Mouse (Mus musculus) forebrain, embryonic 16.5 days (tissue): ENCODE data around the gene Hoxb9. TPM values are rescaled to one million over a fixed set of nuclear protein-coding genes. Genes with fewer than 3 reads are reported as not detected.
A peak's percentile ranks its signal among the peaks of the same experiment; 100 is the strongest.

Source experiments
- ATAC-seq: fragments of 200-750 bp; cut with Nextera tagmentation; 2 replicates; pipeline ENCODE4 v1.8.0; 2017; ENCODE audit warnings: mild to moderate bottlenecking, moderate library complexity
- H3K27ac ChIP-seq: fragments of 300-500 bp; sonication (generic); 2 replicates; pipeline ENCODE4 v1.5.1; 2014; ENCODE audit warnings: low read length, control low read depth
- H3K27me3 ChIP-seq: fragments of 300-500 bp; sonication (generic); replicated peaks from 2 replicates; pipeline ENCODE4 v1.6.1; 2014; ENCODE audit warnings: low read length; ENCODE audit not compliant: control insufficient read depth, insufficient read depth
- H3K36me3 ChIP-seq: fragments of 300-500 bp; sonication (generic); 2 replicates; pipeline ENCODE4 v1.6.1; 2014; ENCODE audit not compliant: control insufficient read depth, insufficient read depth
- H3K4me1 ChIP-seq: fragments of 300-500 bp; sonication (generic); replicated peaks from 2 replicates; pipeline ENCODE4 v1.6.1; 2014; ENCODE audit warnings: low read length; ENCODE audit not compliant: control insufficient read depth, insufficient read depth
- H3K4me2 ChIP-seq: fragments of 300-500 bp; sonication (generic); 2 replicates; pipeline ENCODE4 v1.6.1; 2014; ENCODE audit warnings: mild to moderate bottlenecking, low read length, control low read depth
- H3K4me3 ChIP-seq: fragments of 300-500 bp; sonication (generic); replicated peaks from 2 replicates; pipeline ENCODE4 v1.5.1; 2014; ENCODE audit warnings: mild to moderate bottlenecking, low read length, control low read depth
- H3K9ac ChIP-seq: fragments of 300-500 bp; sonication (generic); replicated peaks from 2 replicates; pipeline ENCODE4 v1.6.1; 2014; ENCODE audit warnings: low read depth, low read length, control low read depth
- H3K9me3 ChIP-seq: fragments of 300-500 bp; sonication (generic); 2 replicates; pipeline ENCODE4 v1.6.1; 2016; ENCODE audit warnings: low read length; ENCODE audit not compliant: control insufficient read depth
- WGBS: fragments of 180-500 bp; shearing (Covaris S2); extraction: QIAGEN DNeasy Blood & Tissue Kit; methylation state at CpG from one replicate; pipeline ENCODE4 v1.1.7; 2014; 5-methylcytosine and 5-hydroxymethylcytosine counted together
- polyA plus RNA-seq: library from polyadenylated mRNA; unstranded; fragments of >200 nt; fragmentation: Nextera tagmentation; extraction: Ambion mirVana; gene quantifications from 2 replicates; pipeline ENCODE4 v1.2.1, GENCODE M21; 2015

Gene Hoxb9
- polyA plus RNA-seq, result not detected in 2 replicates

GRCm38 (mm10) chr11:96270996-96271540 is at the start of gene Hoxb9:
Gene Hoxb9 (plus strand): TSS chr11:96271457.
- WGBS, result under 1% methylated on average over 40 of the region's 40 CpGs
- no peak for ATAC-seq
- Histone ChIP-seq H3K4me1 (peaks cover 4% of the 10 kb centered on the region), H3K27me3 (peaks cover 96% of the 10 kb centered on the region), H3K4me2 (no peak within 1 kb of the TSS), H3K9me3 (no peaks in the 10 kb centered on the region), H3K9ac (no peak within 1 kb of the TSS), H3K36me3 (no peaks in the 10 kb centered on the region), H3K27ac (no peak within 1 kb of the TSS), H3K4me3 (0 out of 2 replicates have a peak within 1 kb of the TSS, but pooled peaks have one; percentile 13)

- 46% methylated on average over 2 of the region's 2 CpGs for WGBS
- Histone ChIP-seq H3K4me2 (no peak overlapping the region), H3K4me3 (no peak overlapping the region), H3K27me3 (0 out of 2 replicates have a peak, but pooled peaks cover 6% of the 10 kb centered on the region), H3K27ac (no peak overlapping the region), H3K4me1 (no peaks in the 10 kb centered on the region), H3K36me3 (no peaks in the 10 kb centered on the region), H3K9me3 (no peaks in the 10 kb centered on the region), H3K9ac (no peak overlapping the region)
- no peak for ATAC-seq
Observed at GRCm38 (mm10) chr11:96223813-96224212, 47.4 kb upstream of the Hoxb9 start.

- Histone ChIP-seq H3K36me3 (no peaks in the 10 kb centered on the region), H3K4me2 (no peak overlapping the region), H3K9ac (no peak overlapping the region), H3K27ac (no peak overlapping the region), H3K9me3 (no peaks in the 10 kb centered on the region), H3K27me3 (0 out of 2 replicates have a peak, but pooled peaks cover 4% of the 10 kb centered on the region), H3K4me3 (no peak overlapping the region), H3K4me1 (no peaks in the 10 kb centered on the region)
- WGBS, result 81% methylated on average over 9 of the region's 9 CpGs
- no peak for ATAC-seq
Observed at GRCm38 (mm10) chr11:96227676-96228075, 43.6 kb upstream of the Hoxb9 start.

GRCm38 (mm10) chr11:96234906-96235305 is 36.4 kb upstream of the Hoxb9 start:
- peaks cover 26% of the 10 kb centered on the region for H3K27me3 ChIP-seq

GRCm38 (mm10) chr11:96240211-96240610 is 31.0 kb upstream of the Hoxb9 start:
- Histone ChIP-seq H3K27me3 (peaks cover 25% of the 10 kb centered on the region), H3K36me3 (no peaks in the 10 kb centered on the region), H3K4me3 (no peak overlapping the region), H3K4me1 (no peaks in the 10 kb centered on the region), H3K9me3 (no peaks in the 10 kb centered on the region), H3K27ac (no peak overlapping the region), H3K9ac (no peak overlapping the region), H3K4me2 (no peak overlapping the region)
- no peak for ATAC-seq
- whole genome bisulfite sequencing, result 2% methylated on average over 7 of the region's 7 CpGs

More at GRCm38 (mm10) chr11:96234906-96235305, 36.4 kb upstream of the Hoxb9 start:
- 5% methylated on average over 12 of the region's 12 CpGs for WGBS
- ATAC-seq, result no peak
- Histone ChIP-seq H3K9me3 (no peaks in the 10 kb centered on the region), H3K36me3 (no peaks in the 10 kb centered on the region), H3K4me3 (no peak overlapping the region), H3K9ac (no peak overlapping the region), H3K4me1 (no peaks in the 10 kb centered on the region), H3K4me2 (no peak overlapping the region), H3K27ac (no peak overlapping the region)

- H3K4me2 ChIP-seq, result no peak overlapping the region
- no peak for ATAC-seq
- H3K4me3 ChIP-seq, result no peak overlapping the region
- H3K27me3 ChIP-seq, result peaks cover 81% of the 10 kb centered on the region
- H3K9ac ChIP-seq, result no peak overlapping the region
- WGBS, result 1% methylated on average over 14 of the region's 14 CpGs
- H3K4me1 ChIP-seq, result no peaks in the 10 kb centered on the region
- H3K9me3 ChIP-seq, result peaks cover 3% of the 10 kb centered on the region; the same call in 1 of the 2 replicates
- no peak overlapping the region for H3K27ac ChIP-seq
- no peaks in the 10 kb centered on the region for H3K36me3 ChIP-seq
Observed at GRCm38 (mm10) chr11:96250901-96251300, 20.4 kb upstream of the Hoxb9 start.

- H3K27ac ChIP-seq, result no peak overlapping the region
- 2% methylated on average over 46 of the region's 46 CpGs for WGBS
- peaks cover 3% of the 10 kb centered on the region; the same call in 1 of the 2 replicates for H3K9me3 ChIP-seq
- no peaks in the 10 kb centered on the region for H3K36me3 ChIP-seq
- H3K9ac ChIP-seq, result no peak overlapping the region
- no peak overlapping the region for H3K4me2 ChIP-seq
- no peaks in the 10 kb centered on the region for H3K4me1 ChIP-seq
- no peak overlapping the region for H3K4me3 ChIP-seq
- no peak for ATAC-seq
- peaks cover 85% of the 10 kb centered on the region for H3K27me3 ChIP-seq
Observed at GRCm38 (mm10) chr11:96251480-96252031, 19.7 kb upstream of the Hoxb9 start.

- peaks cover 3% of the 10 kb centered on the region; the same call in 1 of the 2 replicates for H3K9me3 ChIP-seq
- H3K4me2 ChIP-seq, result no peak overlapping the region
- ATAC-seq, result no peak
- H3K27ac ChIP-seq, result no peak overlapping the region
- peaks cover 85% of the 10 kb centered on the region for H3K27me3 ChIP-seq
- no peak overlapping the region for H3K4me3 ChIP-seq
- H3K36me3 ChIP-seq, result no peaks in the 10 kb centered on the region
- no peak overlapping the region for H3K9ac ChIP-seq
- H3K4me1 ChIP-seq, result no peaks in the 10 kb centered on the region
- WGBS, result 4% methylated on average over 12 of the region's 12 CpGs
Observed at GRCm38 (mm10) chr11:96252541-96253120, 18.6 kb upstream of the Hoxb9 start.

- Histone ChIP-seq H3K4me3 (no peak overlapping the region), H3K9ac (no peak overlapping the region), H3K4me1 (no peaks in the 10 kb centered on the region), H3K36me3 (no peaks in the 10 kb centered on the region), H3K27me3 (peaks cover 94% of the 10 kb centered on the region), H3K9me3 (peaks cover 3% of the 10 kb centered on the region; the same call in 1 of the 2 replicates), H3K4me2 (no peak overlapping the region), H3K27ac (no peak overlapping the region)
- no peak for ATAC-seq
- 1% methylated on average over 11 of the region's 11 CpGs for WGBS
Observed at GRCm38 (mm10) chr11:96254221-96254620, 17.0 kb upstream of the Hoxb9 start.
